Mouse (Mus musculus): Measurements from ENCODE around the gene Mink1.
"Not testable (repeated sequence)": the region's sequence is repeated elsewhere in the genome, so short reads cannot be mapped to it uniquely, and the experiment has no call there.

Mink1 gene

GRCm38 (mm10) chr11:70551526-70551925 is 11.2 kb upstream of the Mink1 start:
- in situ Hi-C loops (cut with MboI; ENCODE audit: low sequenced_read_pairs), result no loop called here

GRCm38 (mm10) chr11:70553940-70554339 is 8.7 kb upstream of the Mink1 start:
- in situ Hi-C loops (cut with MboI; ENCODE audit: low sequenced_read_pairs), result no loop called here

- in situ Hi-C loops (cut with MboI; ENCODE audit: low sequenced_read_pairs), result no loop called here
These were observed 5.1 kb upstream of the Mink1 start for GRCm38 (mm10) chr11:70557545-70557944.

- in situ Hi-C loops (cut with MboI; ENCODE audit: low sequenced_read_pairs), result no loop called here
These were observed 769 bp upstream of the Mink1 start for GRCm38 (mm10) chr11:70561937-70562286.

- in situ Hi-C loops (cut with MboI; ENCODE audit: low sequenced_read_pairs), result no loop called here
These were observed 351 bp downstream of the Mink1 start for GRCm38 (mm10) chr11:70562995-70563469.

- in situ Hi-C loops (cut with MboI; ENCODE audit: low sequenced_read_pairs), result no loop called here
These were observed 992 bp downstream of the Mink1 start for GRCm38 (mm10) chr11:70563470-70564275.

GRCm38 (mm10) chr11:70564276-70564873 is 1.7 kb downstream of the Mink1 start:
- in situ Hi-C loops (cut with MboI; ENCODE audit: low sequenced_read_pairs), result no loop called here

GRCm38 (mm10) chr11:70566586-70566985 is 3.9 kb downstream of the Mink1 start:
- in situ Hi-C loops (cut with MboI; ENCODE audit: low sequenced_read_pairs), result no loop called here

GRCm38 (mm10) chr11:70570614-70571013 is 7.9 kb downstream of the Mink1 start:
- in situ Hi-C loops (cut with MboI; ENCODE audit: low sequenced_read_pairs), result not testable (repeated sequence)

- in situ Hi-C loops (cut with MboI; ENCODE audit: low sequenced_read_pairs), result no loop called here
These were observed 9.0 kb downstream of the Mink1 start for GRCm38 (mm10) chr11:70571641-70572040.

GRCm38 (mm10) chr11:70572348-70572902 is 9.7 kb downstream of the Mink1 start:
- in situ Hi-C loops (cut with MboI; ENCODE audit: low sequenced_read_pairs), result no loop called here

GRCm38 (mm10) chr11:70573872-70574271 is 11.2 kb downstream of the Mink1 start:
- in situ Hi-C loops (cut with MboI; ENCODE audit: low sequenced_read_pairs), result no loop called here

- in situ Hi-C loops (cut with MboI; ENCODE audit: low sequenced_read_pairs), result no loop called here
These were observed 14.5 kb downstream of the Mink1 start for GRCm38 (mm10) chr11:70577201-70577600.

- in situ Hi-C loops (cut with MboI; ENCODE audit: low sequenced_read_pairs), result no loop called here
These were observed 16.3 kb downstream of the Mink1 start for GRCm38 (mm10) chr11:70578962-70579361.

GRCm38 (mm10) chr11:70579710-70580357 is 17.2 kb downstream of the Mink1 start:
- in situ Hi-C loops (cut with MboI; ENCODE audit: low sequenced_read_pairs), result no loop called here

GRCm38 (mm10) chr11:70580358-70580720 is 17.7 kb downstream of the Mink1 start:
- in situ Hi-C loops (cut with MboI; ENCODE audit: low sequenced_read_pairs), result no loop called here

GRCm38 (mm10) chr11:70580921-70581320 is 18.2 kb downstream of the Mink1 start:
- in situ Hi-C loops (cut with MboI; ENCODE audit: low sequenced_read_pairs), result no loop called here

GRCm38 (mm10) chr11:70582196-70582595 is 19.5 kb downstream of the Mink1 start:
- in situ Hi-C loops (cut with MboI; ENCODE audit: low sequenced_read_pairs), result no loop called here

GRCm38 (mm10) chr11:70583022-70583714 is 20.5 kb downstream of the Mink1 start:
- in situ Hi-C loops (cut with MboI; ENCODE audit: low sequenced_read_pairs), result no loop called here

GRCm38 (mm10) chr11:70583775-70584174 is 21.1 kb downstream of the Mink1 start:
- in situ Hi-C loops (cut with MboI; ENCODE audit: low sequenced_read_pairs), result no loop called here

GRCm38 (mm10) chr11:70585457-70585856 is 22.8 kb downstream of the Mink1 start:
- in situ Hi-C loops (cut with MboI; ENCODE audit: low sequenced_read_pairs), result no loop called here

Data from CH12F3 (cell line).